In genomic region chr1:152386188-152386835, GRCm38 (mm10) we compare ENCODE assay signal across 1 mouse cellular context.
A peak's percentile ranks its signal among the peaks of the same experiment; 100 is the strongest.
TF ChIP-seq lines count a peak whose summit lies in the region.

Gene Tsen15 (minus strand): TSS chr1:152386688.

TF ChIP-seq in CH12.LX, 34 proteins besides CTCF, POLR2A, EP300 and RAD21 (continued from another document):
- no peak for TF ChIP-seq UBTF (IDR thresholded peaks at IDR 0.05; ENCODE audit: low read depth, low read length)
- peak; percentile 50; the same call in 1 of the 2 replicates for TF ChIP-seq IRF4 (IDR thresholded peaks at IDR 0.05; ENCODE audit: low read depth, low read length)
- TF ChIP-seq E2F4 (IDR thresholded peaks at IDR 0.05; ENCODE audit: insufficient replicate concordance, low read depth, low read length): no peak
- no peak for TF ChIP-seq MAFK (IDR thresholded peaks at IDR 0.05; ENCODE audit: insufficient replicate concordance, low read length)
- TF ChIP-seq ETS1 (conservative IDR thresholded peaks at IDR 0.05; ENCODE audit: low read depth, low read length): no peak
- TF ChIP-seq ZNF384 (IDR thresholded peaks at IDR 0.05; ENCODE audit: low read depth, low read length): no peak
- TF ChIP-seq NRF1 (IDR thresholded peaks at IDR 0.05; ENCODE audit: low read depth, low read length): peak; percentile 64
- peak; percentile 27; the same call in 1 of the 2 replicates for TF ChIP-seq MAX (IDR thresholded peaks at IDR 0.05; ENCODE audit: low read length)
- TF ChIP-seq SMC3 (IDR thresholded peaks at IDR 0.05; ENCODE audit: low read depth, low read length): no peak
- no peak for TF ChIP-seq MAZ (IDR thresholded peaks at IDR 0.05; ENCODE audit: low read depth, low read length)
- peak; percentile 49; the same call in 1 of the 2 replicates for TF ChIP-seq TBP (conservative IDR thresholded peaks at IDR 0.05; ENCODE audit: low read depth, low read length)
